Mouse (Mus musculus) hindlimb bud, embryonic 11.5 days (tissue): Measurements from ENCODE around the gene Smyd4.

ENCODE experiments used
- DNase-seq: peaks from one replicate; pipeline ENCODE4 v3.0.0-alpha.2; 2012; ENCODE audit warnings: low read depth, low spot score; ENCODE audit errors: extremely low spot score

Smyd4 gene

GRCm38 (mm10) chr11:75415096-75415495 is 66.9 kb downstream of the Smyd4 start:
- DNase-seq = no peak

- DNase-seq = no peak
Measured at GRCm38 (mm10) chr11:75415994-75416393, 67.8 kb downstream of the Smyd4 start.

GRCm38 (mm10) chr11:75420037-75420436 is 71.8 kb downstream of the Smyd4 start:
- DNase-seq = no peak

DNA sequence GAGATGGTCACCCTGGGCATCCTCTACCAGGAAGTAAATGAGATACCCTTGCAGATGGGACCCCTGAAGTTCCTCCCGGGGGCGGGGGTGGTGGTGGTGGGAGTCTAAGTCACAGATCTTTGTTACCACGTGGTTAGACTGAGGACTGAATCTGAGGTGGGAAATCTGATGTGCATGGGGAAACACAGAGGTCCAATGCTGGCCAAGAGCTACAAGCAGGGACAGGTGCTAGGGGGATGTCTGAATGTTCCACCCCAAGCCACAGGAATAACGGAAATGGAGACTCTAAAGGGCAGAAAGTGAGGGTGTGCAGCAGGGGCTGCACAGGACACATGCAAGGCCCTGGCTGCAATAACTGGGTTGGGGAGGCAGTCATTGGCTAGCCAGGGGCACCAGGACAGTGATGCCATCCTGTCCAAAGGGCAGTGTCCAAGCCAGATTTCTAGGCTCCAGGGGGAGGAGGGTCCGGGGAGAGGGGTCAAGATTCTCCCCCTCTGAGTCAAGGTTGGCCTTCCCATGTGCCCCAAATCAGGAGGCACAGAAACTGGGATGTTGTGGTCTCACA is 72.7 kb downstream of the Smyd4 start:
- no peak for DNase-seq

GRCm38 (mm10) chr11:75421375-75422012 is 73.3 kb downstream of the Smyd4 start:
- no peak for DNase-seq

- DNase-seq = no peak
Measured at GRCm38 (mm10) chr11:75422013-75422792, 74.0 kb downstream of the Smyd4 start, which contains the start of gene Serpinf1. Gene Serpinf1, minus strand, starts transcription at chr11:75422701.

DNA sequence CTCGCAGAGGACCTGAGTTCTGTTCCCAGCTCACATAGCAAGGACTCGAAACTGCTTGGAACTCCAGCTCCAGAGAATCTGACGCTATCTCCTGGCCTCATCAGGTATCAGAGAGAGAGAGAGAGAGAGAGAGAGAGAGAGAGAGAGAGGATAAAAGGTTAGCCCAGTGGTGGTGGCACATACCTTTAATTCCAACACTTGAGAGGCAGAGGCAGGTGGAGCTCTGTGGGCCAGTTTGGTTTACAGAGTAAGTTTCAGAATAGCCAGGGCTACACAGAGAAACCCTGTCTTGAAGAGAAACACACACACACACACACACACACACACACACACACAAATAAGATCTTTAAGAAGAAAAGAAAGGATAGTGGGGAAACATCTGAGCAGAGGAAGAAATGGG is 74.9 kb downstream of the Smyd4 start:
- no peak for DNase-seq

DNA sequence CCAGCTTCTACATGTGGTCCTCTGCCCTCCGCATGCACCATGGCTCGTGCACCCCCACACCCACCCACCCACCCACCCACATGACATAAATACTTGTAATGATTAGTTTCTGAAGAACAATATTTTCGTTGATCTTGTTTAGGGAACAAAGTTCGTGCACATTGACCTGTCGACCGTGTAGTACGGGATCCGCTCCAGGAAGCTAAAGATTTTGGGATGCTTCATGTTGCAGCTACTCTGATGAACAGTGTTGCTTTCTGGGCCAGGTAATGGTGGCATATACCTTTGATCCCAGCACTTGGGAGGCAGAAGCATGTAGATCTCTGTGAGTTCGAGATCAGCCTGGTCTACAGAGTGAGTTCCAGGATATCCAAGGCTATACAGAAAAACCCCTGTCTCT is 75.8 kb downstream of the Smyd4 start:
- no peak for DNase-seq

- DNase-seq = no peak
Measured at GRCm38 (mm10) chr11:75424459-75424858, 76.2 kb downstream of the Smyd4 start.

DNA sequence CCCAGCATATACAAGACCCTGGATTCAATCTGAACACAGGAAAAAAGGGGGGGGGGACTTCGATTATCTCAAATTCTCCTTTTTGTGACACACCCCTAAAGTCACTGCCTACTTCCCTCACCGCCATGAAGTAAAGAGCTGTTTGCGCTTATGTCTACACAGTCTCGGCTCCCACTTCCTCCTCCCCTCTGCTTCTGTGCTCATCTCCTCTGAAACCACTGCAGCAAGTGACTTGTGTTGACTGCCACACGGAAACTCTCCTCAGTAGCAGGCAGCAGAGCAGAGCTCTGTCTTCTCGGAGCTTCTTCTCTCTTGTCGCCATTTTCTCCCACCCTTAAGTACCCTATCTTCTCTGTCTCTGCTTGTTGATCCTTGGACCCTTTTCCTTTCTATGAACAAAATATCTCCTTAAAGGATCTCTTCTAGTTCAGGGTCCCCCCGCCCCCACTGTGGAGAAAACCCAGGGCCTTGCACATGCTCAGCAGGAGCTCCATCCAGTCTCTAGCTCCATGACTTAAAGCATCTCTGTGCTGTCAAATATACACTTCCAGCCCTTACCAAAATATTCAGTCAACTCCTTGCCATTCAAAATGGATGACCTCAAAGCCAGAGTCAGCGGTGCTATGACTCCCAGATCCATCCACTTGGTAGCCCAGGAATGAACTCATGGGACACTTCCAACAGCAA is 80.9 kb downstream of the Smyd4 start:
- no peak for DNase-seq

DNA sequence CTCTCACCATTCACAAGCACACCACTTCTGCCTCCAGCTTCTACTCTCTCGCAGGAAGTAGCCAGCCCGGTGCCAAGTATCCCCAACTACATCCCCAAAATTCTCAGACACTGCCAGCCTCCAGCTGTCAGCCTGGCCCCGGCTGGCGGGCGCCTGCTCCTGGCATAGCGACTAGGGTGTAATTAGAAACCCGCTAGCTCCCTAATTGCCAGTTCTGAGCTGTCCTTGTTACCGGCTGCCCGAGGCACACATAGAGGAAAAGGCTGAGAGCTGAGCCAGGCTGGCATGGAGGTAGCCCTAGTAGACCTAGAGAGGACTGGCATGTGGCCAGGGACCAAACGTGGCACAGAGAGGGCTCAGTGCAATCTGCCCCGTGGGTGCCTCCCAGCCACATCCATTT is 83.1 kb downstream of the Smyd4 start:
- DNase-seq = no peak

GRCm38 (mm10) chr11:75434138-75434537 is 85.9 kb downstream of the Smyd4 start:
- DNase-seq = no peak

GRCm38 (mm10) chr11:75438194-75438593 is 90.0 kb downstream of the Smyd4 start:
- DNase-seq = no peak

GRCm38 (mm10) chr11:75438804-75439203 is 90.6 kb downstream of the Smyd4 start:
- DNase-seq = no peak

DNA sequence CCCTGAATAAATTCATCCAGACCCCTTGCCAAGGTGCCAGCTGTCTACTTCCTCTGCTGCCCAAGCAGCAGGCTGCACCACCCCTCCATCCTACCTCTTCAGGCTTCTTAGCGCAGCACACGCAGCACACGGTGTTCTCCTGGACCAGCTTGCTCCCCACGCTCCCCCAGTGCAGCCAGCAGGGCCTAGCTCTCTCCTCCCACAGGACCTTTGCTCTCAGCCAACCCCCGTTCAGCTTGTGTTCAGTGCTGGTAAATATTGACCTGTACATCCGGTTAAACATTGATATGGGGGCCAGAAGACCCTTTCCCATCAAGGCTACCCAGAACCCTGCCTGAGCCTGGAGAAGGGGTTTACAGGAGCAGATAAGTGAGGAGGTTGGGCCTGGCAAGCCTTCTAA is 91.1 kb downstream of the Smyd4 start, which contains the start of gene Serpinf2:
Serpinf2 (minus strand) TSS at position 229 of the 400 bp plus-strand sequence.
- no peak for DNase-seq

GRCm38 (mm10) chr11:75439951-75440350 is 91.7 kb downstream of the Smyd4 start:
- no peak for DNase-seq

GRCm38 (mm10) chr11:75441034-75441433 is 92.8 kb downstream of the Smyd4 start:
- DNase-seq = no peak

DNA sequence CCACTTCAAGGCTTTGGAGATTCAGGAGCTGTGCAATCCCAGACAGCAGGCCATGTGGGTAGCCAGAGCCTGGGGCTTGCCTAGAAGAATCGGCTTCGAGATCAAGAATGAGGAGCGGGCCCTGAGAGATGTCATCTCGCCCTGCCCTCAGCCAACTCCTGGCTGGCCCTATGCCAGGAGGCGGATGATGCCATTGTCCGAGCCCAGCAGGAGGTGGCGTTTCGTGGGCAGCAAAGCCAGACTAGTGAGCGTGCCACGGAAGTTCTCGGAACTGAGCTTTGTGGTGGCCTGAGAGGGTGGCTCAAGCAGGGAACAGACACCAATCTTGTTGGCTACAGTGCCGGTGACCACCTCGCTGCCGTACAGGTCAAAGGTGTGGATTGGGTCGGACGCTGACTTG is 93.4 kb downstream of the Smyd4 start:
- DNase-seq = no peak

- DNase-seq = no peak
Measured at GRCm38 (mm10) chr11:75443711-75444110, 95.5 kb downstream of the Smyd4 start.

DNA sequence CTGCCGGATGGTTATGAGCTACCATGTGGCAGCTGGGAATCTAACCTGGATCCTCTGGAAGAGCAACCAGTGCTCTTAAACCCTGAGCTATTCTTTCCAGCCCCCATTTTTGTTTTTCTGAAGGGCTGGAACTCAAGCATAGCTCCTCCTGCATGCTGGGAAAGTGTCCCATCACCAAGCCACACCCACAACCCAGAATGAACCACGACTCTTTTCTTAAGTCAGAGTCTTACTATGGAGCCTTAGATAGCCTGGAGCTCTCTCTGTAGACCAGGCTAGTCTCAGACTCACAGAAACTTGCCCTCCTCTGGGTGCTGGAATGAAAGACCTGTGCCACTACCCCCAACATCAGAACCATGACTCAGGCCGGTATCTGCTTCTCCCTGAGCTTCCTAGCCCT is 100.3 kb downstream of the Smyd4 start:
- DNase-seq = no peak

DNA sequence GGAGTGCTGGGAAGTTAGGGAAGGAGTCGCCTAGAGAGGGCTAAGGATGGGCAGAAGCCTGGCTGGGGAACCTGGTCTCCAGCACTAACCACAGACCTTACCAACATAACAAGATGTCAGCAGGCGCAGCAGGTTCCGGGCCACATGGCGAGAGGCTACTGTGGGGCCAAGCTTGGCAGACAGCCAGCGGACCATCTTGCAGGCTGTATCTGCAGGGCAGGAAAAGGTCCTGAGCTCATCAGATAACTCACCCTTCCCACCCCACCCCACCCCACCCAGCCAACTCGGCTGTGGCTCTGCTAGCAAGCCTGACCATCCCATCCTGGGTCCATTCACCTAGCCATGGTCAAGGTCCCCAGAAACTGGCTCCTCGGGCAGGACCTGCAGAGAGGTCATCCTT is 101.5 kb downstream of the Smyd4 start:
- no peak for DNase-seq
